Mouse (Mus musculus): Measurements from ENCODE around the gene Fibp. TPM values are rescaled to one million over a fixed set of nuclear protein-coding genes. Genes with fewer than 3 reads are reported as not detected.
"Not testable (repeated sequence)": the region's sequence is repeated elsewhere in the genome, so short reads cannot be mapped to it uniquely, and the experiment has no call there.

Fibp gene
- total RNA-seq, 2 experiments from 2014 or later: 87.2 to 95.1 TPM

- no peak for DNase-seq (ENCODE audit: low spot score in 2 of 2)
- intact Hi-C loops (cut with DNase I): no loop called here
Observed at GRCm38 (mm10) chr19:5484496-5484895, 24.1 kb downstream of the Fibp start.

GRCm38 (mm10) chr19:5485371-5485770, 25.0 kb downstream of the Fibp start:
- intact Hi-C loops (cut with DNase I): no loop called here
- DNase-seq (ENCODE audit: low spot score in 2 of 2): no peak

GRCm38 (mm10) chr19:5485821-5486220, 25.4 kb downstream of the Fibp start:
- intact Hi-C loops (cut with DNase I): no loop called here
- no peak for DNase-seq (ENCODE audit: low spot score in 2 of 2)

- intact Hi-C loops (cut with DNase I): no loop called here
Observed at GRCm38 (mm10) chr19:5486286-5486685, 25.9 kb downstream of the Fibp start.

GRCm38 (mm10) chr19:5486771-5487170, 26.4 kb downstream of the Fibp start:
- intact Hi-C loops (cut with DNase I): no loop called here
- DNase-seq (ENCODE audit: low spot score in 2 of 2): no peak

More at GRCm38 (mm10) chr19:5486286-5486685, 25.9 kb downstream of the Fibp start:
- no peak for DNase-seq (ENCODE audit: low spot score in 2 of 2)

- intact Hi-C loops (cut with DNase I): loop anchor here (1.0 to 2.0 kb wide), 3 partner anchors 25 to 63 kb away; partner anchors contain the start of genes AI837181, Ccdc85b and Drap1
- peak; percentile 90 to 91 for DNase-seq (ENCODE audit: low spot score in 2 of 2)
Observed at GRCm38 (mm10) chr19:5487768-5488550, 27.5 kb downstream of the Fibp start, which contains the start of gene Mus81. Gene Mus81 (minus strand): TSS chr19:5488402.

GRCm38 (mm10) chr19:5488878-5489571, 28.6 kb downstream of the Fibp start:
- intact Hi-C loops (cut with DNase I): loop anchor here (1.0 to 2.0 kb wide), 3 partner anchors 26 to 64 kb away; partner anchors contain the start of genes AI837181, Ccdc85b and Drap1
- DNase-seq (ENCODE audit: low spot score in 2 of 2): peak; percentile 95 to 97

- intact Hi-C loops (cut with DNase I): loop anchor here (1.0 to 2.0 kb wide), 4 partner anchors 21 to 65 kb away; partner anchors contain the start of genes AI837181, Ccdc85b, Drap1 and Fibp
- not testable (repeated sequence) for DNase-seq (ENCODE audit: low spot score in 2 of 2)
Observed at GRCm38 (mm10) chr19:5489721-5490120, 29.3 kb downstream of the Fibp start.

- intact Hi-C loops (cut with DNase I): loop anchor here (1.0 to 2.0 kb wide), 2 partner anchors 20 to 30 kb away; partner anchors contain the start of genes Fibp and Snx32
- peak; percentile 96 for DNase-seq (ENCODE audit: low spot score in 2 of 2)
Observed at GRCm38 (mm10) chr19:5490313-5490897, 30.0 kb downstream of the Fibp start, which contains the start of gene Cfl1. Gene Cfl1 (plus strand): TSS chr19:5490455.

GRCm38 (mm10) chr19:5490898-5491708, 30.7 kb downstream of the Fibp start:
- peak; percentile 82 to 88 for DNase-seq (ENCODE audit: low spot score in 2 of 2)
- intact Hi-C loops (cut with DNase I): loop anchor here (1.0 to 2.0 kb wide), 2 partner anchors 20 to 31 kb away; partner anchors contain the start of genes Fibp and Snx32

GRCm38 (mm10) chr19:5492641-5493040, 32.2 kb downstream of the Fibp start:
- intact Hi-C loops (cut with DNase I): no loop called here
- no peak for DNase-seq (ENCODE audit: low spot score in 2 of 2)

GRCm38 (mm10) chr19:5493301-5493721, 32.9 kb downstream of the Fibp start:
- DNase-seq (ENCODE audit: low spot score in 2 of 2); intact Hi-C loops (cut with DNase I): not testable (repeated sequence)

GRCm38 (mm10) chr19:5494314-5494713, 33.9 kb downstream of the Fibp start:
- DNase-seq (ENCODE audit: low spot score in 2 of 2): no peak
- intact Hi-C loops (cut with DNase I): no loop called here

- DNase-seq (ENCODE audit: low spot score in 2 of 2): no peak
- intact Hi-C loops (cut with DNase I): no loop called here
Observed at GRCm38 (mm10) chr19:5495353-5496051, 35.1 kb downstream of the Fibp start.

GRCm38 (mm10) chr19:5496052-5496370, 35.6 kb downstream of the Fibp start:
- intact Hi-C loops (cut with DNase I): no loop called here
- DNase-seq (ENCODE audit: low spot score in 2 of 2): no peak

- DNase-seq (ENCODE audit: low spot score in 2 of 2): no peak
- intact Hi-C loops (cut with DNase I): no loop called here
Observed at GRCm38 (mm10) chr19:5500330-5500875, 40.0 kb downstream of the Fibp start.

- intact Hi-C loops (cut with DNase I): no loop called here
- no peak for DNase-seq (ENCODE audit: low spot score in 2 of 2)
Observed at GRCm38 (mm10) chr19:5503687-5504086, 43.3 kb downstream of the Fibp start, which contains the start of gene 1700020D05Rik. Gene 1700020D05Rik (minus strand): TSS chr19:5503787.

Measured in left cerebral cortex, postnatal 36 days (tissue).